Mouse (Mus musculus) bone marrow, adult 2 months (tissue): ENCODE measurements around the gene Sirt2. TPM values are rescaled to one million over a fixed set of nuclear protein-coding genes. Genes with fewer than 3 reads are reported as not detected.

Source experiments
- H3K27ac ChIP-seq: fragments of 200-500 bp; 2 replicates; pipeline ENCODE4 v1.5.1; 2012; ENCODE audit warnings: low read depth, mild to moderate bottlenecking, control low read depth, inconsistent platforms, low read length; ENCODE audit not compliant: control insufficient read depth, poor library complexity, insufficient read depth
- H3K4me1 ChIP-seq: fragments of 200-500 bp; 2 replicates; pipeline ENCODE4 v1.6.1; 2011; ENCODE audit warnings: low read length; ENCODE audit not compliant: control insufficient read depth, insufficient read depth
- H3K4me3 ChIP-seq: fragments of 200-500 bp; replicated peaks from 2 replicates; pipeline ENCODE3; 2011; ENCODE audit warnings: mild to moderate bottlenecking, low read depth, low read length, control low read depth; ENCODE audit not compliant: control insufficient read depth
- CTCF ChIP-seq: fragments of 200-500 bp; IDR thresholded peaks from 2 replicates; pipeline ENCODE4 v1.5.1; 2011; ENCODE audit warnings: low read length, control low read depth; ENCODE audit not compliant: control insufficient read depth, insufficient read depth
- POLR2A ChIP-seq: fragments of 200-500 bp; IDR thresholded peaks from 2 replicates; pipeline ENCODE4 v1.6.1; 2011; ENCODE audit warnings: low read depth, mild to moderate bottlenecking, control low read depth, low read length, borderline replicate concordance; ENCODE audit not compliant: control insufficient read depth
- WGBS: fragments of 180-500 bp; shearing (Covaris S2); methylation state at CpG from one replicate; pipeline ENCODE4 v1.1.7; 2018; 5-methylcytosine and 5-hydroxymethylcytosine counted together
- polyA plus RNA-seq: library from polyadenylated mRNA; stranded (reverse); fragments of >200 nt; gene quantifications from 2 replicates; pipeline ENCODE4 v1.2.4, GENCODE M21; 2011; ENCODE audit warnings: low replicate concordance; ENCODE audit not compliant: missing spikeins, insufficient read depth, insufficient read length

The Sirt2 gene
- polyA plus RNA-seq, 1 experiment = 28.3 TPM

DNA sequence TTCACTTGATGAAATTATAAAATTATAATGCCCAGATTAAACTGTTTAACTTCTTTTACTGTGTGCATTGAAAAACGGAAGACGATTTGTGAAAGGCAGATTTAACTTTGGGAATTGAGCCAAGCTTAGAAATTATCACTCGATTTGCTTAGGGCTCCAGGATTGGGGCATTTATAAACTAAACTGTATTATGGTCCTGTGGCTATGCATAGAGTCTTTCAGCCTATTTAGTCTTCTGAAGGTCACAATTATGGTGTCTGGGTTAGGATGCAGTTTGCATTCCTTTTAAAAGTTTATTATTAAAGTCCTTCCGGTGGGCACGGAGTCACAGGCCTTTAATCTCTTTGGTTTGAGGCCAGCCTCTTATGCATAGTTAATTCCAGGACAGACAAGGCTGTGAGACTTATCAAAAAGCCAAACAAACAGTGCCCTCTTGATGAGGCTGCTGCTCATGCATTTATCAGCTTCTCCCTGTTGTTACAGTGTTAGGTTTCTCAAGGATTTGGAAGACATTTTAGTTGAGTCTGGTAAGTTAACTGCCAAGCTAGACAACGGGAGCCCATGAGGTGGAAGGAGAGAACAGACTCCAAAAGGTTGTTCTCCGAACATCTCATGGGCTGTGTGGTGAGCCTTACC, 45.2 kb downstream of the Sirt2 start:
- Histone ChIP-seq H3K4me3 (peak overlapping the region; percentile 84), H3K4me1 (peaks cover 7% of the 10 kb centered on the region), H3K27ac (no peak overlapping the region; the same call in 1 of the 2 replicates)
- 3% methylated on average over 7 of the region's 7 CpGs for WGBS
- TF ChIP-seq CTCF (no peak), POLR2A (no peak)

DNA sequence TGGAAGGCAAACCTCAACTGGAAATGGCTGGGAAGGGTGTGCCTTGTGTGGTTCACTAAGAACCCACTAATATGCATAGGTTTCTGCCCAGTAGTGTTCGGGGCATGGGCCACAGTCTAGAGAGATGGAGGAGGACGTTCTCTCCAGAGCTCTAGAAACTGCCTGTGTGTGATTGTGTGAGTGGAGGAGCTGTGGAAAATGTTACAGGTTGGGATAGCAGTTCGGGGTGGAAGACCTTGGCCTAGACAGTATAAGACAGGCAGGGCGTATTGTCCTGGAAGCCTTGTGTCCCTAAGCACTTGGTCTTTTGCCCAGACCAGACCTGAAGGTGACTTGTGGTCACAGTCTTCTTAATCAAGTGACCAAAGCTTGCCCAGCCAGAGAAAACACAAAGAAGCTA, 45.9 kb downstream of the Sirt2 start:
- Histone ChIP-seq H3K4me1 (peaks cover 5% of the 10 kb centered on the region), H3K4me3 (peak overlapping the region; percentile 3), H3K27ac (no peak overlapping the region)
- TF ChIP-seq POLR2A = no peak
- no peak for TF ChIP-seq CTCF
- WGBS = 39% methylated on average over 4 of the region's 4 CpGs

DNA sequence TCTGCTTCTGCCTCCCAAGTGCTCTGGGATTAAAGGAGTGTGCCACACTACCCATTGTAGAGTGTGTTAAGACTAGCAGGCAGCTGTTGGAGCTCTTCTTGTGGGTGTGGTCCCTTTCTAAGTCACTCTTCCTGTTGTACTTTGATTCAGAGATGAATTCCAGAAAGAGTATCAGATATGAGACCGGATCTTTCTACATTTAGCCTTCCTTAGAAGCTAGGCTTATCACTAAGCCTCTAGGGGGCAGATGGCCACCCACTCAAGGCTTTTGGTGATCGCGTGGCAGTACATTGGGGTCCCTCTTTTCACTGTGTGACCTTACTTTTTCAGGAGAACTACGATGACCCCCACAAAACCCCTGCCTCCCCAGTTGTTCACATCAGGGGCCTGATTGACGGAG, 46.4 kb downstream of the Sirt2 start:
- TF ChIP-seq POLR2A = no peak
- no peak for TF ChIP-seq CTCF
- Histone ChIP-seq H3K4me1 (peaks cover 3% of the 10 kb centered on the region; the same call in 1 of the 2 replicates), H3K4me3 (no peak overlapping the region), H3K27ac (no peak overlapping the region)
- 66% methylated on average over 5 of the region's 5 CpGs for WGBS

DNA sequence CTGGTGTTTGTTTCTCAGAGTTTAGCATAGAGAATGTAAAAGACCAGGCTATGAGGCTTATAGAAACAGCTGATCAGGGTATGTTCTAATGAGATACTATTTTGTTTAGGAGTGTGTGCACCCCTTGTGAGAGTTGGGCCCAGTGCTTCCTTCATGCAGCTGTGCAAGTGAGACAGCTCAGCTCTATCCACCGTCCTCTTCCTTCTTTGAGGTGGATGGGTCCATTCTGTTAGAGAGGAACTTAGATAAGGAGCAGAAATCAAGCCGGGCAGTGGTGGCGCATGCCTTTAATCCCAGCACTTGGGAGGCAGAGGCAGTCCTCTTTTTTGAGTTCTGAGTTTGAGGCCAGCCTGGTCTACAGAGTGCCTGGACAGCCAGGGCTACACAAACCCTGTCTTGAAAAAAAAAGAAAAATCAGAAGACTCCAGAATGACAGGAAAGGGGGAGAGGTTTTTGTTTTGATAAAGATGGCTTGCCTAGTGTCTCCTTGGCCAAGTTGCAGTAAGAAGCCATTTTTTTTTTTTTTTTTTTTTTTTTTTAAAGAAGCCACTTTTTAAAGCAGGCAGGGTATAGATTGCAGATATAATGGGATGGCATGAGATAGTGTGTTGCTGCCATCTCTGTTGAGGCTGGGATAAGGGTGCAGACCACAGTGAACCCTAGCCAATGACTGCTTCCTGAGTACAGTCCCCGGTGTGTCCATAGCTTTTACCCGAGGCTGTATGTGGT, 47.9 kb downstream of the Sirt2 start:
- H3K4me1 ChIP-seq = peaks cover 3% of the 10 kb centered on the region; the same call in 1 of the 2 replicates
- TF ChIP-seq CTCF (no peak), POLR2A (no peak)
- no peak overlapping the region for H3K27ac ChIP-seq
- no peak overlapping the region for H3K4me3 ChIP-seq
- 58% methylated on average over 5 of the region's 5 CpGs for WGBS

DNA sequence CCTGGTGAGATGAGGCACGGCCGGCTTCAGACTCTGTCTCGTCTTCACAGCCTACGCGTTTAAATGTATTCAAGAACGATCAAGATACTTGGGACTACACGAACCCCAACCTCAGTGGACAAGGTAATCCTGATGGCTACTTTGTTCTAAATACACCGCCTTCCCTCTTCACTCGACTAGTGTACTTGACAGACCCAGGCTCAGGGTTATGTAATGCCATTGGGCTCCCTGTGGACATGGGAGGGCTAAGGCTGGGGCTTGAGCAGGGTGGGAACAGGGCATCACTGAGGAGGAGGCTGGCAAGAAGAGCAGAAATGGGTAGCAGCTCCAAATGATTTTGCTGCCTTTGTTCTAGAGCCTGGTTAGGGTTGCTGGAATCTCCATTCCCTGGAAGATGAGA, 48.7 kb downstream of the Sirt2 start:
- Histone ChIP-seq H3K4me3 (no peak overlapping the region), H3K27ac (no peak overlapping the region), H3K4me1 (peaks cover 3% of the 10 kb centered on the region; the same call in 1 of the 2 replicates)
- TF ChIP-seq CTCF = no peak
- no peak for TF ChIP-seq POLR2A
- WGBS = 92% methylated on average over 9 of the region's 9 CpGs

DNA sequence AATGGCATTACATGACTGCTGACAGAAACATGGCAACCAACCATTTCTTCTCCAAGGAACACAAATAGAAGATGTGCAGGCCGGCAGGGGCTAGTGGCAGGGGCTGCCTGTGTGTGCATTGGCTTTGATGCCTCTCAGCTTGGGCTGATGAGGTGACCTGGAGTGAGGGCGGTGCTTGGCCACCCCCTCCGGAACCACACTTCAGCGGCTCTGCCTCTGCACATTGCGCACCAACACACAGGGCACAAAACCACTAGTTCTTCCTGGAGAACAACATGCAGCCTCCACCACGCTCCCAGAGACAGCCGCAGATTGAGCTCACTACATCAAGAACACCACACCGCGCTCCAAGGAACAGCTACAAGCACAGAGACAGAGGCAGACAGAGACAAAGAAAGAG, 49.7 kb downstream of the Sirt2 start:
- Histone ChIP-seq H3K27ac (no peak overlapping the region), H3K4me1 (peaks cover 4% of the 10 kb centered on the region; the same call in 1 of the 2 replicates), H3K4me3 (no peak overlapping the region)
- TF ChIP-seq CTCF (no peak), POLR2A (peak; percentile 33; the same call in 1 of the 2 replicates)
- WGBS = 66% methylated on average over 9 of the region's 9 CpGs

DNA sequence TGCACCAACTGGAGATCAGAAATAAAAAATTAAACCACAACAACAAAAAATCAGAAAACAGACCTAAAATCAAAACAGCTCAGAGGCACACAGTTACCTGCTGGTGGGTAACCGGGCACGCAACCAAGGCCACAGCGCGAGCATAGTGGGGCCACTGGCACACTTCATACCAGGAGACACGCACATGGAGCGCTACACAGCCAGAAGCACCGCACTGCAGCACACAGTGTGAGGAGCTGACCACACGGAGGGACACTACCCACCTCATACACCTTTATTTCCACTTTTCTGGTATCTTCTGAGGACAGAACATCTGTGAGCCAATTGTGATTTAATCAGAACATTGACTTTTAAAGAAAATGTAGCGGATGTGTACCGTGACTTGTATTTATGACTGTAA, 50.4 kb downstream of the Sirt2 start:
- no peak overlapping the region for H3K27ac ChIP-seq
- TF ChIP-seq CTCF = no peak
- TF ChIP-seq POLR2A = no peak
- peaks cover 4% of the 10 kb centered on the region; the same call in 1 of the 2 replicates for H3K4me1 ChIP-seq
- WGBS = 89% methylated on average over 10 of the region's 10 CpGs
- no peak overlapping the region for H3K4me3 ChIP-seq

DNA sequence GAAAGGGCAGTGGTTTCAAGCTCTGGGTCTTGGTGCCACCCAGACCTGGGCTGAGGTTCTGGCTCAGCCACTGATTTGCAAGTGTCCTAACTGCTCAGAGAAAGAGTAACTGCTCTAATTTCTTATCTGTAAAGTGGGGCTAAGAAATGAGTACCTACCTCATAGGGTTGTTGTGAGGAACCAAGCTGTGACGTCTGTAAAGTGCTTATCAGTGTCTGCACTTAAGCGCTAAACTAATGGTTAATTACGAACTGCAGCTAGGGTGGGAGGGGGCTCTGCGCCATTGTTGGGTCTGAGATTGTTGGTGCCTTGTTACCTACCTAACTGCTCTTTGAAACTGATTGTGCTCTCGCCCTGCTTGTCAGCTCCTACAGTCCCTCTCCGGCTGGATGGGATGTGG, 51.0 kb downstream of the Sirt2 start:
- WGBS = 66% methylated on average over 6 of the region's 6 CpGs
- TF ChIP-seq POLR2A (no peak), CTCF (no peak)
- Histone ChIP-seq H3K4me3 (no peak overlapping the region), H3K4me1 (peaks cover 2% of the 10 kb centered on the region; the same call in 1 of the 2 replicates), H3K27ac (no peak overlapping the region)
